Mouse (Mus musculus) fibroblast of lung, adult 2 months (primary cell): ENCODE data around the gene Gnat1.

Experiments
- DNase-seq: peaks from one replicate; pipeline ENCODE4 v3.0.0-alpha.2; 2011; ENCODE audit warnings: low read depth

Gene Gnat1

DNA sequence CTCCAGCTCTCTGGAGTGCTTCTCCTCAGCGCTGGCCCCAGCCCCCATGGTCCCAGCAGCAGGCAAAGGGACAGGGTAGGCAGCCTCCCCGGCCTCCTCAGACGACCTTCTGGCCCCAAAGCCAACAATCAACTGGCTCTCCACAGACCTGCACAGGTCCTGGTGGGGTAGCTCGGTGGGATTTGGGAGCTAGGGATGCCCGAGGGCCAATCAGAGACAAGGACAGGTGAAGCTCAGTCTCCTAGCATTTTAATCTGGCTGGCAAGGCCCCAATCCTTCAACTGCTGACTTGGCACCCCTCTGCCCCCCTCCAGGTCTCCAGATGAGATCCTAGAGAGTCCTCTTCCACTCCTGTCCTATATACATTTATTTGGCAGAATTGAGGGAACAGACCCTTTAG is at the start of gene Gnat1:
Gene Gnat1, minus strand, starts transcription at position 212 of the 400 bp plus-strand sequence.
- no peak for DNase-seq

GRCm38 (mm10) chr9:107728919-107729670 is 49.6 kb upstream of the Gnat1 start:
- DNase-seq, result no peak

- DNase-seq, result no peak
These were observed 47.5 kb upstream of the Gnat1 start for GRCm38 (mm10) chr9:107727041-107727440.

DNA sequence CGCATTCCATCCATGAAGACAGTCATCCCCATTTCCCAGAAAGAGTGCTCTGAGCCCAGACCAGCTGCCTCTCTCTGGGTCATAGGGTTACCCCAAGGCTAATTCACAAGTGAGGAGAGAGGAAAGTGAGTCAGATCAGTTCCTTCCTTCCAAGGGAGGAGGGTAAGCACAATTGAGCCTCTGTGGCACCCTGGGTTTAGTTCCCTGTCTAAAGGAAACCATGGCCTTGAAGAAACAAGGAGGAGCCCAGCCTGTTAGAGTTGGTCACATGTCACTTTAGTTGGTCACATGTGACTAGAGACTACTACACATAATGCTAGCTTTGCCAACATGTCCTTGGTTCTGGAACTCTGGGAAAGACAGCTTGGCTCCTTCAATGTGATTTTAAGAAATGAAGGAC is 45.3 kb upstream of the Gnat1 start:
- DNase-seq, result no peak

- DNase-seq, result no peak
These were observed 44.5 kb upstream of the Gnat1 start for GRCm38 (mm10) chr9:107723794-107724531.

DNA sequence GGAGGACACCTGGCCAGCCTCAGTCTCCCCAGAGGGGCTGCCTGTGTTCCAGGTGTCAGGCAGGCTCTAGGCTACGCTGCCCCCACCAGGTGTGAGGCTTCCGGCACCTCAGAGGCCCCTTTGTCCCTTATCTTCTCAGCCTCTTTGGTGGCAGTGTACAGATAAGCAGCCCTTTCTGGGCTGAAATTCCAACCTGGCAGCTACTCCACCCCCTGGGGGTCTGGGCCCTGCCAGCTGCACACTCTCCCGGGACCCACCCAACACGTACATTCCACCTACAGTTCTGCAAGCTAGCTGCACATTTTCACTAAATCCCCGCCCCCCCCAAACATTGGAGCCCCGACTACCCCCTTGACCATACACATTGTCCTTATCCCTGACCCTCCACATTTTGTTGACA is 43.8 kb upstream of the Gnat1 start:
- no peak for DNase-seq

- DNase-seq, result no peak
These were observed 39.4 kb upstream of the Gnat1 start for GRCm38 (mm10) chr9:107718781-107719540.

- no peak for DNase-seq
These were observed 37.4 kb upstream of the Gnat1 start for GRCm38 (mm10) chr9:107716951-107717350.

DNA sequence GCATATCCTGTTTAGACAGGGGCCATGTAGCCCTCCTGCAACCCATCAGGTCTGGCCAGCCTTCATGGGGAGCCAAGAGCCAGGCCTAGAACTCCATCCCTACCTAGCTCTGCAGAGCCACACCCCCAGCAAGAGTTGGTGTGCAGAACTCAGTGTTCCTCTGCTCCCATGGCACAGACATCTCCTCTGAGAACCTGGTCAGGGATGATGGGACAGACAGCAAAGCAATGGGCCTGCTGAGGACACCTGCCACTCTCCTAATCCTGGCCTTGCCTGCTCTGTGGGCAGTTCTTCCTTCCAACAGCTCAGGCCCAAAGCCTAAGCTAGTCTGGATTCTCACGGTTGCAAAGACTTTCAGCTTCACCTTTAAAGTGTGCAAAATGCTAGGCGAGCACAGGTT is 36.1 kb upstream of the Gnat1 start:
- DNase-seq, result no peak

DNA sequence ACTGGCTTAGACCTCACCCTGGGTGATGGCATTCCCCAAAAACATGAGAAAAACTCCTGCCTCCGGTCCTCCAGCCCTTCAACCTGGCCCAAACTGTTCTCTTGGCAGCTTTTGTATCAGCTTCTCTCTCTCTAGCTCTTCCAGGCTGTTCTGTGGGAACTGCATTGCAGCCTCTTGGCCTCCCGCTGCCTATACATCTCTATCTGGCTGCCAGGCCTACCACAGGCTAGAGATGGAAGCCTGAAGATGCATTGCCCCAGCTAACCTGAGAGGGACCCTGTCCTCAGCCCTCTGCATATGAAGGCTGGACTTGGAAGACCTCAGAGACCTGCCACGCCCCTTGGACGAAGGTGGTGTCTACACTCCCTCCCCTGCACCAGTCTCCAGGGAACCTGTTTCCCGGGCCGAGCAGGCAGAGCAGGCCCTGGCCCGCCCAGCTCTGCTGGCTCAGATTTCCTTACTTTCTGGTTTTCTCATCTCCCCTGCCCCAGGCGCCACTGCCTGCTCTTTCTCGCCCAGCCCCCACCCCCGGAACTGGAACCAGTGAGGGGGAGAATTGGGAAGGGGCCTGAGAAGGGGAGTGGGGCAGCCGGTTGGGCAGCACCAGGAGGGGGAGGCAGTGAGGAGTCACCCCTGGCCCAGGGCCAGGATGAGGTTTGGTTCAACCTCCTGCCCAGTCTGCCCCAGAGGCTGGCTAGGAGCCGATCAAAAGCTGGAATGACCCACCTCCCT is 34.9 kb upstream of the Gnat1 start:
- no peak for DNase-seq

DNA sequence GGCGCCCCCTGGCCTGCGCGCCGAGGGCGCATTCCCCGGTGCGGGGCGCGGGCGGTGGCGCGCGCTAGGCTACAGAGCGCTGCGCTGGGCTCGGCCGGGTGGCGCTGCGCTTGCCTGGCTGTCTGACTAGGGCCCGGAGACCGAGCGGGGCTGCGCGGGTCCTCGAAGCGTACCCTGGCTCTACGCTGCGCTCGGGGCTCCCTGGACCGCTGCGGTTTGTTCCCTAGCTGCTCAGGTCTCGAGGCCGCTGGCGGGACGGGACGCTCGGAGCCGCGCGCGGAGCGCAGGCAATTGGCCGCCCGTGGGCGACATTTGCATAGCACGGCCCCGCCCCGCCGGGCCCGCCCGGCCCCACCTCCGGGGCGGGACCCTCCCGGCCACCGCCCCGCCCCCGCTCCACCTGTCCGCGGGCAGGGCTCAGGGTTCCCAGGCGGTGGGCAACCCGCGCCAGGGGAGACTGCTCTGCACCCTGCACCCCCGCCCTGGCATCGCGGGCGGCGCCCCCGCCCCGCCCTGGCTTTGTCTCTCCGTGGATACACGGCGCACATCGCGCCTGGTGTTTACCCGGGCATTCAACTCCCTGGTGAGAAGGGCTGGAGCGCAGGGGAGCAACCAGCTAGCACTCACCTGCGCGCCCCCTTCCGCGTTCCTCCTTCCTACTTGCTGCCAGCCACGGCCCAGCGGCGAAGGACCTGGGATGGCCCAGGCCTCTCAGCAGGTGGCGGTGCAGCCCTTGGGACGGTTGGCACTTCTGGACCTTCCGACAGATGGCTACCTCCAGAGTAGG is 30.4 kb upstream of the Gnat1 start, which contains the start of gene Sema3f:
Gene Sema3f, minus strand, starts transcription at position 779 of the 787 bp plus-strand sequence.
- no peak for DNase-seq

GRCm38 (mm10) chr9:107709096-107709696 is 29.7 kb upstream of the Gnat1 start:
- DNase-seq, result no peak

- no peak for DNase-seq
These were observed 29.1 kb upstream of the Gnat1 start for GRCm38 (mm10) chr9:107708439-107709095.

DNA sequence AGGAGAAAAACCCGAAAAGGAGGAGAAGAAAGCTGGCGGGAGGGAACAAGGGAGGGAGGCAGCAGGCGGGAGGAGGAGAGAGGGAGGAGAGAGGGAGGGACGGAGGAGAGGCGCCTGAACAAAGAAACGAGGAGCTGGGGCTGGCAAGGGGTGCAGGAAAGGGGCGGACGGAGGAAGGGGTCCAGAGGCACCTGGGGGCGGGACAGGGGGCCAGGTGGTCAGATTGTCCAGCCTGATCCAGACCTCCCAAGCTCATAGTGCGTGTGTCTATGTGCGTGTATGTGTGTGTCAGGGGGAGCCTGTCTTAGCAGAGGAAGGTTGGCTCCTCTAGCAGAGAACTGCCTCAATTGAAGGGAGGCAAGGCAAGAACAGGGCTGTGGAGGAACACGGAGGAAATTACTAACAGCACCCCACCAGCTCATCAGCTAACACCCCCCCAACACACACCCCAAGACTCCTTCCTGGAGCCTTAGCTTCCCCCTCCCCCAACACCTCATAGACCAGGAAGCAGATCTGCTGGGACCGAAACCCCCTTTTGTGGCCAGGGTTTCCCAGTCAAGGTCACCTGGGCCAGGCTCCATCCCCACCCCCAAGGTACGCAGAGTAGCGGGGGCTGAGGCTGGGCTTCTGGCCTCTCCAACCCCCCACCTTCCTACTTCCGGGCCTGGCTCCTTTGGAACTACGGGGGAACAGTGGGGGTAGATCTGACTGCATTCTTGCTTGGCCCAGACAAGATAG is 28.4 kb upstream of the Gnat1 start:
- DNase-seq, result no peak

DNA sequence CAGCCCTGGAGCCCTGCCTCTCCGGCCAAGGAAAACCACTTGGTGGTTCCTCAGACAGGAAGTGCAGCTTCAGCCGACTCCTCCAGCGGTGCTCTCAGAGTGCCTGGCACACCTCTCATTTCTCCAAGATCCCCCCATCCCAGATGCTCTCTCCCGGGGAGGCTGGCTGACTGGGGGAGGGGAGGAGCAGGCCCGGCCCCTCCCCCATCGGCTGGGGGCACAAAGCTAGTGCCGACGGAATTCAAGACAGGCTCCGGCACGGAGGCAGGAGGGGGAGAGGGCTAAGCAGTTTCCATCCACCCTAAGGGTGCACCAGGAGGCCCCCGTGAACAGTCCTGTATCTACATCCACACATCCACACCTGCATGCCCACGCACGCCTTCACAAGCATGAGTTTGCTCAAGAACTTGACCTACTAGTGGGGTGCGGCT is 27.3 kb upstream of the Gnat1 start:
- no peak for DNase-seq

- peak; percentile 62 for DNase-seq
These were observed 24.0 kb upstream of the Gnat1 start for GRCm38 (mm10) chr9:107703337-107704122.

DNA sequence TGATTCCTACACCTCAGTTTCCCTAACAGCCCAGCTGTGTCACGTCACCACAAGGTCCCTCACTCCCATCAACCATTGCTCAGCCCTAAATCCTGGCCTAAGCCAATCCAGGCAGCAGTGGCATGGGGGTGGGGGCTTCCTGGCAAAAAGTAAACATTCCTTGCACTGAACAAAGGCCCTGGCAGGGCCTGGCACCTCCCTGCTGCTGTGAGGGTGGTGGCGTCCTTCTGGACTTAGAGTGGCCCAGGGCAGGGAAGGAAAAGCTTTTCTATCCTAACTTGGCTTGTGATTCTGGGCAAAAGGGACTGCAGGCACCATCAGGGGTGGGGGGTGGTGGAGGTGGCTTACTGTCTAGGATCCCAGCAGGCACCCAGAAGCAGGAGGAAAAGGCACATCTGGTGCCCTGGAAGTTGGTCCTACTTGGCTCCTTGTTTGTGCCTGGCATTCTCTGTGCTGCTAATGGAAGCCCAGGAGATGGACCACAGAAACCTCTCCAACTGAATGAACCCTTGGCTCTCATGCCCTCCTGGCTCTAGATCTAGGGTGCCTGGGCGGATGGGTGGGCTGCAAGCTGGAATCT is 23.2 kb upstream of the Gnat1 start:
- DNase-seq, result no peak

GRCm38 (mm10) chr9:107701594-107701993 is 22.1 kb upstream of the Gnat1 start:
- peak; percentile 84 for DNase-seq
